Mouse (Mus musculus) stomach, embryonic 16.5 days (tissue): ENCODE measurements around the gene Zar1l. TPM values are rescaled to one million over a fixed set of nuclear protein-coding genes. Genes with fewer than 3 reads are reported as not detected.

Experiments
- ATAC-seq: fragments of 200-750 bp; cut with Nextera tagmentation; 2 replicates; pipeline ENCODE4 v1.8.0; 2017; ENCODE audit warnings: moderate number of reproducible peaks, moderate TSS enrichment; ENCODE audit not compliant: insufficient read depth, low FRiP score
- H3K27ac ChIP-seq: fragments of 300-500 bp; sonication (generic); 2 replicates; pipeline ENCODE4 v1.5.1; 2014; ENCODE audit warnings: low read length
- H3K27me3 ChIP-seq: fragments of 300-500 bp; sonication (generic); 2 replicates; pipeline ENCODE4 v1.6.1; 2014; ENCODE audit warnings: low read length, control low read depth, mixed read lengths; ENCODE audit not compliant: control insufficient read depth, insufficient read depth
- H3K36me3 ChIP-seq: fragments of 300-500 bp; sonication (generic); 2 replicates; pipeline ENCODE4 v1.6.1; 2014; ENCODE audit warnings: low read length; ENCODE audit not compliant: control insufficient read depth, insufficient read depth
- H3K4me1 ChIP-seq: fragments of 300-500 bp; sonication (generic); 2 replicates; pipeline ENCODE4 v1.6.1; 2014; ENCODE audit warnings: low read length, control low read depth, mixed read lengths; ENCODE audit not compliant: control insufficient read depth, insufficient read depth
- H3K4me2 ChIP-seq: fragments of 300-500 bp; sonication (generic); 2 replicates; pipeline ENCODE4 v1.6.1; 2014; ENCODE audit warnings: low read depth, low read length, mixed read lengths
- H3K4me3 ChIP-seq: fragments of 300-500 bp; sonication (generic); replicated peaks from 2 replicates; pipeline ENCODE4 v1.5.1; 2014; ENCODE audit warnings: mild to moderate bottlenecking, low read length
- H3K9ac ChIP-seq: fragments of 300-500 bp; sonication (generic); 2 replicates; pipeline ENCODE4 v1.6.1; 2014; ENCODE audit warnings: low read length
- H3K9me3 ChIP-seq: fragments of 300-500 bp; sonication (generic); replicated peaks from 2 replicates; pipeline ENCODE4 v1.6.1; 2016; ENCODE audit warnings: low read length, control low read depth; ENCODE audit not compliant: control insufficient read depth
- WGBS: fragments of 180-500 bp; shearing (Covaris S2); extraction: QIAGEN DNeasy Blood & Tissue Kit; methylation state at CpG from one replicate; pipeline ENCODE4 v1.1.7; 2014; 5-methylcytosine and 5-hydroxymethylcytosine counted together
- polyA plus RNA-seq: library from polyadenylated mRNA; unstranded; fragments of >200 nt; fragmentation: Nextera tagmentation; extraction: Ambion mirVana; gene quantifications from 2 replicates; pipeline ENCODE4 v1.2.1, GENCODE M21; 2015

The Zar1l gene
- polyA plus RNA-seq = not detected in 2 replicates

- H3K4me3 ChIP-seq = no peak within 1 kb of the TSS
- H3K36me3 ChIP-seq = no peaks in the 10 kb centered on the region
- H3K9ac ChIP-seq = no peak within 1 kb of the TSS
- 54% methylated on average over 4 of the region's 4 CpGs for WGBS
- no peak within 1 kb of the TSS for H3K27ac ChIP-seq
- no peak for ATAC-seq
- no peak within 1 kb of the TSS for H3K4me2 ChIP-seq
- no peaks in the 10 kb centered on the region for H3K9me3 ChIP-seq
- H3K4me1 ChIP-seq = peaks cover 4% of the 10 kb centered on the region
- no peaks in the 10 kb centered on the region for H3K27me3 ChIP-seq
These were observed at the start of gene Zar1l for GRCm38 (mm10) chr5:150518064-150518463. Zar1l (minus strand) TSS chr5:150518164.

- H3K27me3 ChIP-seq = no peaks in the 10 kb centered on the region
- no peaks in the 10 kb centered on the region for H3K36me3 ChIP-seq
- H3K27ac ChIP-seq = no peak overlapping the region
- H3K4me1 ChIP-seq = no peaks in the 10 kb centered on the region
- no peak overlapping the region for H3K9ac ChIP-seq
- no peaks in the 10 kb centered on the region for H3K9me3 ChIP-seq
- H3K4me3 ChIP-seq = no peak overlapping the region
- 86% methylated on average over 5 of the region's 5 CpGs for WGBS
- ATAC-seq = no peak
- no peak overlapping the region for H3K4me2 ChIP-seq
These were observed 49.0 kb upstream of the Zar1l start for GRCm38 (mm10) chr5:150566971-150567370.

- WGBS = 50% methylated on average over 3 of the region's 3 CpGs
- no peak for ATAC-seq
These were observed 48.3 kb upstream of the Zar1l start for GRCm38 (mm10) chr5:150566226-150566625.

GRCm38 (mm10) chr5:150564426-150564825, 46.5 kb upstream of the Zar1l start:
- Histone ChIP-seq H3K4me3 (no peak overlapping the region), H3K4me2 (no peak overlapping the region), H3K36me3 (no peaks in the 10 kb centered on the region; the same call in 1 of the 2 replicates), H3K4me1 (no peaks in the 10 kb centered on the region), H3K27me3 (no peaks in the 10 kb centered on the region), H3K9ac (no peak overlapping the region), H3K27ac (no peak overlapping the region), H3K9me3 (no peaks in the 10 kb centered on the region)
- ATAC-seq = no peak
- WGBS = 94% methylated on average over 6 of the region's 6 CpGs

More at GRCm38 (mm10) chr5:150566226-150566625, 48.3 kb upstream of the Zar1l start:
- Histone ChIP-seq H3K36me3 (no peaks in the 10 kb centered on the region), H3K4me3 (no peak overlapping the region), H3K27me3 (no peaks in the 10 kb centered on the region), H3K9me3 (no peaks in the 10 kb centered on the region), H3K4me2 (no peak overlapping the region), H3K27ac (no peak overlapping the region), H3K4me1 (no peaks in the 10 kb centered on the region), H3K9ac (no peak overlapping the region)

GRCm38 (mm10) chr5:150561783-150562182, 43.8 kb upstream of the Zar1l start:
- Histone ChIP-seq H3K4me1 (no peaks in the 10 kb centered on the region), H3K4me3 (no peak overlapping the region), H3K27me3 (no peaks in the 10 kb centered on the region), H3K9me3 (no peaks in the 10 kb centered on the region), H3K9ac (no peak overlapping the region), H3K27ac (no peak overlapping the region; the same call in 1 of the 2 replicates), H3K36me3 (no peaks in the 10 kb centered on the region; the same call in 1 of the 2 replicates), H3K4me2 (no peak overlapping the region)
- no peak for ATAC-seq
- 81% methylated on average over 5 of the region's 5 CpGs for WGBS

- H3K4me1 ChIP-seq = no peaks in the 10 kb centered on the region
- H3K4me2 ChIP-seq = no peak overlapping the region
- no peak overlapping the region for H3K9ac ChIP-seq
- no peak overlapping the region; the same call in 1 of the 2 replicates for H3K27ac ChIP-seq
- H3K4me3 ChIP-seq = no peak overlapping the region
- no peaks in the 10 kb centered on the region for H3K9me3 ChIP-seq
- H3K36me3 ChIP-seq = no peaks in the 10 kb centered on the region; the same call in 1 of the 2 replicates
- ATAC-seq = no peak; the same call in 1 of the 2 replicates
- no peaks in the 10 kb centered on the region for H3K27me3 ChIP-seq
These were observed 43.4 kb upstream of the Zar1l start for GRCm38 (mm10) chr5:150561376-150561775.

- Histone ChIP-seq H3K27ac (no peak overlapping the region), H3K9me3 (no peaks in the 10 kb centered on the region), H3K9ac (no peak overlapping the region), H3K4me3 (no peak overlapping the region), H3K27me3 (no peaks in the 10 kb centered on the region), H3K4me2 (no peak overlapping the region), H3K36me3 (no peaks in the 10 kb centered on the region; the same call in 1 of the 2 replicates), H3K4me1 (no peaks in the 10 kb centered on the region)
- no peak for ATAC-seq
- 90% methylated on average over 5 of the region's 5 CpGs for WGBS
These were observed 42.9 kb upstream of the Zar1l start for GRCm38 (mm10) chr5:150560851-150561250.

- H3K9ac ChIP-seq = no peak overlapping the region
- ATAC-seq = no peak
- H3K27ac ChIP-seq = no peak overlapping the region
- WGBS = 94% methylated on average over 6 of the region's 6 CpGs
- H3K4me1 ChIP-seq = no peaks in the 10 kb centered on the region
- no peaks in the 10 kb centered on the region for H3K27me3 ChIP-seq
- H3K4me2 ChIP-seq = no peak overlapping the region
- no peaks in the 10 kb centered on the region for H3K9me3 ChIP-seq
- no peak overlapping the region for H3K4me3 ChIP-seq
- no peaks in the 10 kb centered on the region; the same call in 1 of the 2 replicates for H3K36me3 ChIP-seq
These were observed 41.6 kb upstream of the Zar1l start for GRCm38 (mm10) chr5:150559519-150560103.

GRCm38 (mm10) chr5:150551637-150552036, 33.7 kb upstream of the Zar1l start:
- no peaks in the 10 kb centered on the region for H3K27me3 ChIP-seq
- H3K36me3 ChIP-seq = no peaks in the 10 kb centered on the region
- WGBS = 50% methylated on average over 3 of the region's 3 CpGs
- no peaks in the 10 kb centered on the region for H3K4me1 ChIP-seq
- no peak overlapping the region for H3K9ac ChIP-seq
- no peaks in the 10 kb centered on the region for H3K9me3 ChIP-seq
- ATAC-seq = no peak
- no peak overlapping the region for H3K4me3 ChIP-seq
- H3K4me2 ChIP-seq = no peak overlapping the region
- H3K27ac ChIP-seq = no peak overlapping the region
